Mouse (Mus musculus): Measurements from ENCODE around the gene Lbhd2. TPM values are rescaled to one million over a fixed set of nuclear protein-coding genes. Genes with fewer than 3 reads are reported as not detected.

The Lbhd2 gene
- total RNA-seq, 2 experiments from 2014 or later = 1.2 to 1.9 TPM

DNA sequence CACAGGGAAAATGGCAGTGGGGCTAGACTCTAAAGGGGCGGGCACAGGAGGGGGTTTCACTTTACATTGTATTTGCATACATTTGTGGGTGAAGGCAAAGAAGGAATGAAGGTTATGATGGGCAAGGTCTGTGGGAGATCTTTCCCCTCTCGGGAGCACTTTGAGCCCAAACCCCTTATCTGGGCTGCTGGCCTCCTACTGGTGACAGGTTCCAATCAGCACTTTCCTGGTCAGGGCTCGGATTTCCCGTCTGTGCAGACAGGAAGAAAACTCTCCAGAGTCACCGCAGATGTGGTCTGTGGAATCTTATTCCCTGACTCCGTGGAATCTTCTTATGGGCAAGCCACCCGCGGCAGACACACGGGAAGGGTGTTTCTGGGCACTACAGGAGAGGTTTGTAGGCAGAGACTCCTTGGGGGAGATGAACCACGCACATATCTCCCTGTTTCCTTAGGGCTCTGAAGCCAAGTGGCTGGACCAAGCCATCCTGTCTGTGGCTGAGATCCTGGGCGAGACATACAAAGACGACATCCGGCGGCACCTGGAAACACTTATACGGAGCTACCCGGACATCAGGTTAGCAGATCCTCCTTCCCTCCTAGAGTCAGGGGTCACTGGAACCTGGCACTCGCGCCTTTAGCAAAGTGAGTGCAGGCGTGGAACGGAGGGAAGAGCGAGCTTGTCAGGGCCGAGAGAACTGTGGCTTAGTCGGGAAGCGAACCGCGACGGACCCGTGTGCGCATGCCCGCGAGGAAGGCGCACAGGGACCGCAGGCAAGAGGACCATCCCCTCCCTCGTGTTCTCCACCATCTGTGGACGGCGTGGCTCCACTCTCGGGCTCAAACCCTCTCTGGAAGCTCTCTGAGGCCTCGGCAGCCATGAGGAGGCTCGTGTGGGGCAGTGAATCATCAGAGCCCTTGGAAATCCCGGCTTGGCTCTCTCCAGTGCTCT is 22.6 kb downstream of the Lbhd2 start:
- intact Hi-C loops (cut with DNase I) = loop anchor here (10.0 kb wide), 1 partner anchor 216 kb away; no protein-coding TSS in a partner anchor
- DNase-seq (ENCODE audit: low spot score in 2 of 2) = peak; percentile 43 to 44

DNA sequence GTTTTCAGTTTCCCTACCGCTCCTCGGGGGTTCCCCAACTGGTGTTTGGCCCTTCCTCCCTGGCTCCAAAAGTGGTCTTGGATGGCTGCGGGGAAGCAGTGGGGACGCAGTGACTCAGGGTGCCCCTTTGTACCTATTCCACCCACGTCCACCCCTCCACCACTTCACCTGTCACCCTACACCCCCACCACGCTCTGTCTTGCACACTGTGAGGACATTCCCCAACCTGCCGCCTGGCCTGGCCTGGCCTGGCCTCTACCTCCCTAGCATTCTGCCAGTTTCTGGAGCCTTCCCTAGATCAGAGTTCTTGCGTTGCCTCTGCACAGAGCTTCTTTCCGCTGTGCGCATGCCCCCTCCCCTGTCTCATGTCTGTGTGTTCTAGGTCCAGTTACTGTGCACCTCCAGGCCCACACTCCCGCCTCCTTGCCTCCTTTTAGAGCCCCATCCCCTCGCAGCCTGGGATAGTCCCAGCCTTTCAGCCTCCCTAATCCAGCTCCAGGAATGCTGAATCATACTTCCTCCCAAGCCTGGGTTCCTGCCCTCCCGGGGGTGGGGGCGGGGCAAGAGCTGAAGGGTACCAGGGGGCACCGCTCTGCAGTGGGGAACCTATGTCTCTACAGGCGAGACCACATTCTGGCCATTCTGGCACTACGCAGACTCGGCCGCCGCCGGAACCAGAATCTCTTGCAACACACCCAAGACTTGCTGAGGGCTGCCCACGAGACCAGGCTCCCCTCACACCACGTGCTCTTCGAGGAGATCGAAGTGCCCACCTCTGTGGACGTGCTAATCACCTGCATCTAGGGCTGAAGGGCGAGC is 23.6 kb downstream of the Lbhd2 start:
- peak in 1 of 2 experiments; percentile 16 for DNase-seq (ENCODE audit: low spot score in 2 of 2)
- intact Hi-C loops (cut with DNase I) = no loop called here

DNA sequence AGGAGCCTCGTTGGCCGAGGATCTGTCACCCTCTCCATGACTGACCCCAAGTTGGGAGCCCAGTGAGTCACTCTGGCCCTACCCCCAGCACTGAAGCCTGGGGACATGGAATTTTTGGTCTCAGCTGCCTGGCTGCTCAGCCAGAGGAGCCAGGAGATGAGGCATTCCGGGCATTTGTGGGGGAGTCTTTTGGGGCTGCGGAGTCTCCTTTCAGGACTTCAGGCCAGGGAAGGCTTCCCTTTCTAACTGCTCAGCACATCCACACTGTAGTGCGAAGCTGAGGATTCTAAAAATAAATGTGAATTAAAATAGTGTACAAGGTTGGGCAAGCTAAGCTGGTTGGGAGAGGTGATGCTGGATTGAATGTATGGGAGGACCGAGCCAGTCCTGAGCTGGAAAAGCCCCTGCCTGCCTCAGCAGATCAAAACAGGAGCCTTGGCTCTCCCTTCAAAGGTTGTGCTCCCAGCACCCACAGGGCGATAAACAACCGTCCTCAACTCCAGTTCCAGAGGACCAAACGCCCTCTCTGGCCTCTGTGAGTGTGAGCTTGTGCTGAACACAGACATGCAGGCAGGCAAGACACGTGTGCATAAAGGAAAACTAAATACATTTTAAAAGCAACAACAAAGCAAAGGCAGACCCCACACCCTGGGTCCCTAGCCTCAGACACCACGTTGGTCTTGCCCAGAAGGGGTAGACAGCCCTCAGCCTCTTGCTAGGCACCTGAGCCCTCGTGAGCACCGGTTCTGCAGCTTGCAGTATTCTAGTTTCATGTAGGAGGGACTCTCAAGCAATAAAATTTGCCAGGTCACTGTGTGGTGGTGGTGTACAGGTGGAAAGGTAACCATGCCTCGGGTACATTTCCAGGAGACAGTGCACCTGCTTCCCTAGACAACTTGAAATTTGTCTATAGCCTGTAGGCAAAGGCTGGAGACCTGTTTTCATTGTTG is 24.5 kb downstream of the Lbhd2 start:
- intact Hi-C loops (cut with DNase I) = no loop called here
- DNase-seq (ENCODE audit: low spot score in 2 of 2) = peak in 1 of 2 experiments; percentile 23

DNA sequence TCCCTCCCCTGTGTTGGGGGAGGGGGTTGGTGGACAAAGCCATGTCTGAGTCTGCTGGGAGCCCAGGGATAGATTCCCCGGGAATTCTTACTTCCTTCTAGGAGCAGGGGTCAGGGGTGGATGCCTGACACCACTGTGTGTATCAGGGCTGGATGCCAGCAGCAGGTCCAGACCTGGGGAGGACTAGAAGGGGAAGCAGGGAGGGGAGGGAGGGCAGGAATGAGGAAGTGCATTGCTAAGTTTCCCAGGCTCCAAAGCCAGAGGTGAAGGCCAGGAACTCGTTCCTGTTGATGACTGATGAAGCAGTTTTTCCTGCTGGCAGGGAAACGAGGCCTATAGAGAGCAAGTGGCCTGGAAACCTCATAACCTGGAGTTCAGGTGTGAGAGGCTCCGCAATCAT is 25.5 kb downstream of the Lbhd2 start:
- intact Hi-C loops (cut with DNase I) = no loop called here

DNA sequence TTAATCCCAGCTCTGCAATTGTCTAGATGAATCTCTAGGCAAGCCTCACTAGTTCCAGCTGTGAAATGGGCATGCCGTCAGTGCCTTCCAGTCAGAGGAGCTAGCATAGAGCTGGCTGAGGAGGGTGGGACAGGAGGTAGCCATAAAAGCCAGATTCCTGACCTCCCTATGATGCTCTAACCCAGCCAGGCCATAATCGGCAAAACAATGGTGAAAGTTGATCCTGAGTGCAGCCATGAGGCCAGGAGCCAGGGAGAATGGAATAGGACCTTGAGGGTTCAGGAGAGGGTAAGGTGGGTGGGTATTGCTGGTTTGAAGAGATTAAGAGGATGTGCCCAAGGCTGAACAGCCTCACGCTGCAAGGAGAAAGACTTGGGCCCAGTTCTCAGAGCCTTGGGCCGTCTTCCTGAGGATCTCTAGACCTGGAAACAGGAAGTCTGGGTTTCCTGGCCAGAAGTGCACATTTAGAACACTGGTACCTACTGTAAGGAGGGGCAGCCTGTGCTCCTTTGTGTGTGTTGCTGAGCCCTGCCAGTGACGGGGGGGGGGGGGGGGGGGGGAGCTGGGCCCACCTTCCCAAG is 26.2 kb downstream of the Lbhd2 start:
- no peak for DNase-seq (ENCODE audit: low spot score in 2 of 2)
- intact Hi-C loops (cut with DNase I) = no loop called here

More for the DNA sequence above, 25.5 kb downstream of the Lbhd2 start:
- no peak for DNase-seq (ENCODE audit: low spot score in 2 of 2)

GRCm38 (mm10) chr12:111434164-111434744 is 27.6 kb downstream of the Lbhd2 start:
- no peak for DNase-seq (ENCODE audit: low spot score in 2 of 2)
- intact Hi-C loops (cut with DNase I) = no loop called here

- no peak for DNase-seq (ENCODE audit: low spot score in 2 of 2)
- intact Hi-C loops (cut with DNase I) = no loop called here
Observed at GRCm38 (mm10) chr12:111434745-111435327, 28.2 kb downstream of the Lbhd2 start.

DNA sequence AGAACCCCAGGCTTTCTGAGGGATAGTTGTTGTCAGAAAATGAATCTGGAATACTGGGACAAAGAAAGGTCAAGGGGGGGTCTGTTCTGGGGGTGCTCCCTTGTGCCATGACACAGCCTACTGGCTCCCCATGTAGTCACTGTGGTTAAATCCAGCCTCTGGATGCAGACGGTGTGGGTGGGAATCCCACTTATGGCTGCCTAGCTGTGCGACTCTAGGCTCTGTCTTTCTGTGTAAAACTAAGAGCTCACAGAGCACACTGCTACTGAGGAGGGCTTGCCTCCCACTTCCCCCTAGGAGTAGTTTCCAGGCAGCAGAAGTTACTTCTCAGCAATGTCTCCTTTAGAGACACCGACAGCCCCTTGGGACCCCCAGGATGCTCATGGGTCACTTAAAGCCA is 29.6 kb downstream of the Lbhd2 start:
- DNase-seq (ENCODE audit: low spot score in 2 of 2) = peak in 1 of 2 experiments; percentile 22
- intact Hi-C loops (cut with DNase I) = no loop called here

- intact Hi-C loops (cut with DNase I) = no loop called here
- peak; percentile 27 to 40 for DNase-seq (ENCODE audit: low spot score in 2 of 2)
Observed at GRCm38 (mm10) chr12:111436640-111437039, 30.0 kb downstream of the Lbhd2 start.

DNA sequence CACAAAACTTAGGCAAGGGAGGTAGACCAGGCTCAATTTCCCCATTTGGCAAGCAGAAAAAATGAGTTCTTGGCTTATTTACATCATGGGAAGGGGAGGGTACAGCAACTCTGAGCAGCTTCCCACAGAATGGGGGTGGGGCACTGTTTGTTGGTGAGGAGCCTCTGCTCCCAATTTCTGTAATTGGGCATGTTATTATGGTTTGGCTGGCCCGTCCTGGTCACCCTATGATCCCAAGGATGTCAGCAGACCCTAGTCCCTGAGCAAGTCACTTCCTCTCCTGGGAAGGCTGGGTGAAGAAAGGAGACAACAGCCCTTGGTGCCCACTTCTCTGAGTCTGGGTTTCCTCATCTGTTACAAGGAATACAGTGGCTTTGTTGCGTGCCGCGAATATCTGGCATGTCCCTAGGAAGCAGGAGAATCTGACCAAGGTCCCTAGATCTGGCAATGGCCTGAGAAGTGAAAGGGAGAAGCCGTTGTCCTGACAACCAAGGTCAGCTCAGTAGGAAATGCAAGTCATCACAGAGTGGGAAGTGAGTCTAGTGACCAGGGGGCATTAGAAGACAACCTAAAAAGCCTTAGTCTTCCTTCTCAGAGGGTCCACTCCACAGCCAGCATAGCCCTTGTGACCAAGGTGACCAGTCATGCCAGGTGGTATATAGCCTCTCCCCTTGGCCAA is 30.8 kb downstream of the Lbhd2 start:
- intact Hi-C loops (cut with DNase I) = no loop called here
- no peak for DNase-seq (ENCODE audit: low spot score in 2 of 2)

DNA sequence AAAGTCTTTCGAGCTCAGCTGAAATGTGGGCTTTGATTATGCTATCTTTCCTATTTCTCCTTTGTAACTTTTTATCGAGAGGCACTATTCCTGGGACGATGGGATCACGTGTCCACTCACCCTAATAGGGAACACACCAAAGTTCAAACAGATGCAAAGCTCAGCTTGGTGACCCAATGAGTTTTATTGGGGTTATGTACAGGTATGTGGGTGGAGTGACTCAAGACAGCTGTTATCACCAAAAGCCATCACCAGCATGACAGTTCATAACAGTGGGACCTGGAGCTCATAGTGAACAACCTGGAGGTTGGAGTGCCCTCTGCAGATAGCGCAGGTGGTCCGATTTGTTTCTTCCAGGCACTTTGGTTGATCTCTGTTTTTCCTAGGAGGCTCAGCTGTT is 32.2 kb downstream of the Lbhd2 start:
- intact Hi-C loops (cut with DNase I) = no loop called here
- DNase-seq (ENCODE audit: low spot score in 2 of 2) = no peak

GRCm38 (mm10) chr12:111440701-111441373 is 34.2 kb downstream of the Lbhd2 start:
- DNase-seq (ENCODE audit: low spot score in 2 of 2) = no peak
- intact Hi-C loops (cut with DNase I) = no loop called here

DNA sequence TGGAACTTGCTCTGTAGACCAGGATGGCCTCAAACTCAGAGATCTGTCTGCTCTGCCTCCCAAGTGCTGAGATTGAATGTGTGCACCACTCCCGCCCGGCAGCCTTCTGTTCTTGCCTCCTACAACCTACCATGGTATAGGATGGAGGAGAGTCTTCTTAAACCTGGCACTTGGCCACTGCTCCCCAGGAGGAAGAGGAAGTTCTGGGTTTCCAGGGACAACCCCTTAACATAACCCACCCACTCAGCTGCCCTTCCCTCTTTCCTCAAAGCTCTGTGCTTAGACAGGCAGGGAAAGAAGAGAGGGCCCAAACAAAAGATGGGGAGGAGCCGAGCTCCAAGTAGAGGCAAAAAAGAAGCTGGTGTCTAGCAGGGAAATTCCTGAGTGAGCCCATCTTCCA is 34.9 kb downstream of the Lbhd2 start:
- intact Hi-C loops (cut with DNase I) = no loop called here
- DNase-seq (ENCODE audit: low spot score in 2 of 2) = peak; percentile 39 to 58

DNA sequence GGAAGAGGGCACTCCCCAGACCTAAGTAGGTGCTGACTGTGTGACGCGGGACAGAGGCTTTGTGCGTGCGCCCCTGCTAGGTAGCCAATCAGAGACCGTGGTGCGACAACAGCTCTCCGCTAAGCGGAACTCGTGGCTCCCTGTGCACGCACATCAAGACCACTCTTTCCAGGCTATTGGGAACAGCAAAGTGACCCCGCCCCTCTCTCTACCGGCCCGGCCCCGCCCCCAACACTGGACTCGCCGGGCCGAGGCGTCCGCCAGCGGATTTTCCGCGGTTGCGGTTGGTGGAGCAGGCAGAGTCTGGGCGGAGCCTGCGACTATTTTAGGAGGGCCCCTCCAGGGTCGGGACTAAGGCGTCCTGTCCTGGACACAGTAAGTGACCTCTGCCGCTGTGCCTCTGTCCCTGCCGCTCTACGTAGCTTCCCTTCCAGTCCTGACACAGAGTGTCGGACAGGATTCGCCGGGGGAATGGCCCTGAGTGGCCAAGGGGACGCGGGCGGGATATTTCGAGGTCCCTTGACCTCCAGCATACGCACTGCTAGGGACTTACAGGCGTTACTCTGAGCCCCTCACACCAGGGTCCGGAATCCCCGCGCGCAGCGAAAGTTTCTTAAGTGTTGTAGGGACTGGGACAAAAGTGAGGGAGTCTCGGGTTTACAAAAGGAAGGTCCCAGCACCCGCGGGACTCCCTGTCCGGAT is 35.9 kb downstream of the Lbhd2 start, which contains the start of gene Tnfaip2:
Tnfaip2 (plus strand) TSS at position 161 of the 702 bp plus-strand sequence.
- intact Hi-C loops (cut with DNase I) = no loop called here
- peak in 1 of 2 experiments; percentile 19 for DNase-seq (ENCODE audit: low spot score in 2 of 2)

DNA sequence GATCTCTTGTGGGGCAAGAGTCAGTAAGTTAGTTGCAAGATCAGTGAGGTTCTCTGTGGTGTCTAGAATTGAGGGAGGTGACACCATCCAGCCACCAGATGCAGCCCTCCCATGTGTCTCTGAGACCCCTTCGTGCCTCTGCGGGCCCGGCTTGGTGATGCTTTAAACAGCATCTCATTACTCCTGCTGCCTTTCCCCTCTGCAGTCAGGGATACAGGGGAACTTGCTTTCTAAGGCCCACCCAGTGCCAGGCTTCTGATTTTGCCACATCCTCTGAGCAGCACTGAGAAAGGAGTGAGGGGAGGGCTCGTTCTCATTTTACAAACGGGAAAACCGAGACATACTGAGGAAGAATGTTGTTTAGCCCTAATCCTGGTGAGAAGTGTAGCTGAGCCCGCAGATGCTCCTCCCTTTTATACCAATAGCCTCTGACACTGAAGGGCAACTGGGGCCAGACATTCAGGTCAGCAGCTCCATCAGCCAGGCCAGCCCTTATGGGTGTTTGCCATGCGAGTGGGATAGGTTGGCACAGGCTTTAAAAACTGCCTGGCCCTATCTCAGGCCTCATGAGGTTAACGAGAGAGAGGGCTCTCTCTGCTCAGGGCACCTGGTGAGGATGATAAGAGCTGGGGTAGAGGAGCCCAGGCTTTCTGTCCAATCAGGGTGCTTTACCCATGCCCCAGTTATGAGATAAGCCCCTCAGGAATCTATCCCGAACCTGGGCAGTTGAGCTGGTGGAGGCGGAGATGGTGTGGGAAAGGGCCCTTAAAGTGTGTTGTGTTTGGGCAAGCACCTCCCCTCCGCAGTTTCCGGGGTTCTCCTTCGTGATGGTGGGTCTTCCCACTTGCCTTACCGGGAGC is 36.6 kb downstream of the Lbhd2 start:
- intact Hi-C loops (cut with DNase I) = no loop called here

More for the DNA sequence above, 36.6 kb downstream of the Lbhd2 start:
- DNase-seq (ENCODE audit: low spot score in 2 of 2) = no peak
